Mouse (Mus musculus) midbrain, embryonic 11.5 days (tissue): Measurements from ENCODE around the gene Klhdc7a. TPM values are rescaled to one million over a fixed set of nuclear protein-coding genes. Genes with fewer than 3 reads are reported as not detected.

Experiments
- ATAC-seq: fragments of 200-750 bp; cut with Nextera tagmentation; 2 replicates; pipeline ENCODE4 v1.8.0; 2017; ENCODE audit warnings: moderate TSS enrichment, moderate library complexity; ENCODE audit not compliant: low FRiP score
- DNase-seq: peaks from one replicate; pipeline ENCODE4 v3.0.0; 2015; ENCODE audit warnings: low spot score; ENCODE audit errors: missing footprints
- H3K27ac ChIP-seq: fragments of 300-500 bp; sonication (generic); 2 replicates; pipeline ENCODE4 v1.5.1; 2014; ENCODE audit warnings: low read depth, low read length
- H3K27me3 ChIP-seq: fragments of 300-500 bp; sonication (generic); 2 replicates; pipeline ENCODE4 v1.6.1; 2014; ENCODE audit warnings: mild to moderate bottlenecking, low read length, moderate library complexity, mixed read lengths; ENCODE audit not compliant: control insufficient read depth, insufficient read depth
- H3K36me3 ChIP-seq: fragments of 300-500 bp; sonication (generic); 2 replicates; pipeline ENCODE4 v1.6.1; 2014; ENCODE audit warnings: mild to moderate bottlenecking, low read length, moderate library complexity, mixed read lengths; ENCODE audit not compliant: control insufficient read depth, insufficient read depth
- H3K4me1 ChIP-seq: fragments of 300-500 bp; sonication (generic); 2 replicates; pipeline ENCODE4 v1.6.1; 2014; ENCODE audit warnings: low read length; ENCODE audit not compliant: control insufficient read depth, insufficient read depth
- H3K4me2 ChIP-seq: fragments of 300-500 bp; sonication (generic); 2 replicates; pipeline ENCODE4 v1.6.1; 2014; ENCODE audit warnings: mild to moderate bottlenecking, moderate library complexity
- H3K4me3 ChIP-seq: fragments of 300-500 bp; sonication (generic); 2 replicates; pipeline ENCODE4 v1.5.1; 2014; ENCODE audit warnings: low read depth, low read length
- H3K9ac ChIP-seq: fragments of 300-500 bp; sonication (generic); 2 replicates; pipeline ENCODE4 v1.6.1; 2014; ENCODE audit warnings: low read length
- H3K9me3 ChIP-seq: fragments of 300-500 bp; sonication (generic); 2 replicates; pipeline ENCODE4 v1.6.1; 2016; ENCODE audit warnings: low read length; ENCODE audit not compliant: control insufficient read depth
- WGBS: fragments of 180-500 bp; shearing (Covaris S2); extraction: QIAGEN DNeasy Blood & Tissue Kit; methylation state at CpG from one replicate; pipeline ENCODE4 v1.1.7; 2014; 5-methylcytosine and 5-hydroxymethylcytosine counted together
- polyA plus RNA-seq: library from polyadenylated mRNA; unstranded; fragments of >200 nt; fragmentation: Nextera tagmentation; extraction: Ambion mirVana; gene quantifications from 2 replicates; pipeline ENCODE4 v1.2.1, GENCODE M21; 2014

Klhdc7a gene
- polyA plus RNA-seq, 1 experiment from 2014 or later = 0.10 TPM

DNA sequence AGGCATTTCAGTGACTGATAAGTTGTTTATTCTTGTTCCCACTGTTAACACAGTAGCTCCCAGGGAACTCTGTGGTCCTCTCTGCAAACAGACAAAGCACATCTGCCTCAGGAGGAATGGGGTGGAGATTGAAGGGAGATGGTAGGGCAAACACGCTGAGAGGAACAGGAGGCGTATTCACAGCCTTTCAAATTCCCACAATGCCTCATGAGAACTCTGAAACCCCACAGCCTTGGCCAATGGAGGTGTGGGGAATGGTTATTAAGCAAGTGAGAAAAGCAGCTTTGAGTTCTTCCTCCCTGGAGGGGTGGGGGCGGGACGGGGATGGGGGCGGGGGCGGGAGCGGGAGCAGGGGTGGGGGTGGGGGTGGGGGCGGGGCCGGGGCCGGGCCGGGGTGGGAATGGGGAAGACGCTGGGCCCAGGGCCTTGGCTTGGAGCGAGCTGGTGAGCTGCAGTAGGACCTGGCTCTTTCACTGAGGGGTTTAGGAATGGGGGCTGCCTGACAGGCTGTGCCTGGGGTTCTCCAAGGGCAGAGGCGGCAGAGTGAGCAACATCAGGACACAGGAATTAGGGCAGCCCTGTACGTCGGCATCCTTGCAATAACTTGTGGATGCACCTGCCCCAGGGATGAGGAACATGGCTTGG, 25.4 kb upstream of the Klhdc7a start:
- H3K4me2 ChIP-seq = peak overlapping the region; percentile 5; the same call in 1 of the 2 replicates
- H3K27ac ChIP-seq = peak overlapping the region; percentile 72
- H3K4me3 ChIP-seq = no peak overlapping the region
- H3K4me1 ChIP-seq = peaks cover 12% of the 10 kb centered on the region
- WGBS = 17% methylated on average over 10 of the region's 16 CpGs
- H3K9me3 ChIP-seq = no peaks in the 10 kb centered on the region
- H3K9ac ChIP-seq = peak overlapping the region; percentile 36; the same call in 1 of the 2 replicates
- DNase-seq = no peak
- H3K27me3 ChIP-seq = no peaks in the 10 kb centered on the region
- H3K36me3 ChIP-seq = no peaks in the 10 kb centered on the region
- peak; percentile 79 for ATAC-seq

DNA sequence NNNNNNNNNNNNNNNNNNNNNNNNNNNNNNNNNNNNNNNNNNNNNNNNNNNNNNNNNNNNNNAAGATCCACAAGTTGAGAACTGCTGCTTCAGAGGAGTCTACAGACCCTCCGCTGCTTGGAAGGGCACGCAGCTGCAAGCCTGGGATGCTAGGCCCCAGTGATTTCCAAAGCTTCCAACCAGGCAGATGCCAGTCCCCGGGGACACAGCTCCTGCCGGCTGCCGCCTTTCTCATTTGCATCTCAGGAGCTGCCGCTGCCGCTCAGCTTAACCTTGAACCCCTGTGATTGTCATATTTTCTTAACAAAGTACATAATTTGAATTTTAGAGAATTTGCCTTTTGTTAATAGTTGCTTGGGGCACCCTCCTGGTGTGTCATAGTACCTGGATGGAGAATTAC, 19.1 kb upstream of the Klhdc7a start:
- no peak for ATAC-seq
- H3K9me3 ChIP-seq = no peaks in the 10 kb centered on the region
- no peaks in the 10 kb centered on the region for H3K36me3 ChIP-seq
- no peak overlapping the region for H3K4me3 ChIP-seq
- no peaks in the 10 kb centered on the region for H3K27me3 ChIP-seq
- no peak for DNase-seq
- no peak overlapping the region for H3K4me2 ChIP-seq
- H3K4me1 ChIP-seq = peaks cover 17% of the 10 kb centered on the region
- WGBS = 9% methylated on average over 7 of the region's 7 CpGs
- no peak overlapping the region for H3K9ac ChIP-seq
- peak overlapping the region; percentile 20; the same call in 1 of the 2 replicates for H3K27ac ChIP-seq

DNA sequence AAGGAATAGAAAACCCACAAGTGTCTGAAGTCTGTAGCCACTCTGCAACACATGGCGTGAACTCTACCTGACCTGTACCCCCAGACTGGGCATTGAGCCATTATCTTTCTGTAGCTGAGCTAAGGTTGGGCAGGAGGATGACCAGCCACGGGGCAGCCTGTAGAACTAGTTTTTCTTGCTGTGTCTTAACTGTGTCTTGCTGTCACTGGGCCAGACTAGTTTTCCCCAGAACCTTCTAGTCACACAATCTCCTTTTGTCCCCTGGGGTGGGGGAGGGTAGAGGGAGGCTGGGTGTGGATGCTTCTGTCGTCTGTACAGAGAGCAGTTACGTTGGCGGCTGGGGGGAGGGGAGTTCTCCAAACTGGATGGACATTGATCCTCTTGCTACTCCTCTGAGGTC, 10.9 kb upstream of the Klhdc7a start:
- DNase-seq = no peak
- peaks cover 9% of the 10 kb centered on the region; the same call in 1 of the 2 replicates for H3K4me1 ChIP-seq
- no peak for ATAC-seq
- H3K9ac ChIP-seq = no peak overlapping the region
- no peak overlapping the region for H3K27ac ChIP-seq
- H3K27me3 ChIP-seq = no peaks in the 10 kb centered on the region
- H3K36me3 ChIP-seq = no peaks in the 10 kb centered on the region
- H3K9me3 ChIP-seq = no peaks in the 10 kb centered on the region
- WGBS = 48% methylated on average over 5 of the region's 5 CpGs
- no peak overlapping the region for H3K4me2 ChIP-seq
- H3K4me3 ChIP-seq = no peak overlapping the region

DNA sequence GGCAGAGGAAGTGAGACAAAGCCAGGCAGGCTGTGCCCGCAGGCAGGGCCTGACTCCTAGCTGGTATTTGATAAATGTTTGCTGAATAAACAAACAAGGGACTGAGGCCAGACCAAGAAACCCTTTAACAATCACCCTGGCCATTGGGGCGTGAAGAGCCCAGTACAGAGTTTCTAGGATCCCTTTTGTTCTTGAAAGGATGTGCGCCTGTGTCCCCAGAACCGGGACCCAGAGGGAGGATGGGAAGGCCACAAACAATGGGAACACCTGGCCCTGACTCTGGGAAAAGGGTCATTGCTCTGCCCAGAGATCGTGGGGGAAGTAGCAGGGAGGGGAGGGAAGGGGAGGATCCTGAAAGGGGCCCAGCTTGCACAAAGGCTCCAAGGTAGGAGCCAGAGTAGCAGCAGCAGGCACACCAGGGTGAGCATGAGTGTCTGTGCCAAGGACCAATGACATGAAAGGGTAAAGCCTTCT, 9.5 kb upstream of the Klhdc7a start:
- H3K9ac ChIP-seq = peak overlapping the region; percentile 26; the same call in 1 of the 2 replicates

DNA sequence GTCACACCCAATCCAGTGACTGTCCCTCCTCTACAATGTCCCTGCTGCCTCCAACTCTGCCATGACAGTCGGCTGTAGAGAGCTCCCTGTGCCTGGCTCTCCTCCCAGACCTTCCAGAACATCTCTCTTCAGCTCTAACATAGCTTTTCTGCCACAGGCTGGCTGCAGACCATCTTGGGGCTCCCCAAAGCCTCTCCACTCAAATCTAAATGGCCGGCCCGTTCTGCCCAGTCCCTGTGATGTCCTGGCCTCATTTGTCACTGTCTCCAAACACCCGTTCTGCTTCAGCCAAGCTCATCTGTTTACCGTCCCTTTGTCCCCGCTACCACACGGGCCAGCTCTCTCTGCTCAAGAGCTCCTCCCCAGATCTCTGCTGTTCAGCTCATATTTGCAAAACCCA, 6.7 kb upstream of the Klhdc7a start:
- Histone ChIP-seq H3K27me3 (no peaks in the 10 kb centered on the region), H3K9ac (no peak overlapping the region), H3K9me3 (no peaks in the 10 kb centered on the region), H3K4me2 (no peak overlapping the region), H3K36me3 (no peaks in the 10 kb centered on the region), H3K4me3 (no peak overlapping the region), H3K4me1 (peaks cover 7% of the 10 kb centered on the region; the same call in 1 of the 2 replicates), H3K27ac (no peak overlapping the region)
- DNase-seq (no peak), ATAC-seq (no peak)
- 61% methylated on average over 7 of the region's 7 CpGs for WGBS

More for the DNA sequence above, 9.5 kb upstream of the Klhdc7a start:
- Histone ChIP-seq H3K27ac (no peak overlapping the region; the same call in 1 of the 2 replicates), H3K4me2 (no peak overlapping the region), H3K9me3 (no peaks in the 10 kb centered on the region), H3K4me3 (no peak overlapping the region), H3K36me3 (no peaks in the 10 kb centered on the region), H3K4me1 (peaks cover 9% of the 10 kb centered on the region; the same call in 1 of the 2 replicates), H3K27me3 (no peaks in the 10 kb centered on the region)
- DNase-seq (no peak), ATAC-seq (peak; percentile 64)
- WGBS = 4% methylated on average over 5 of the region's 5 CpGs

DNA sequence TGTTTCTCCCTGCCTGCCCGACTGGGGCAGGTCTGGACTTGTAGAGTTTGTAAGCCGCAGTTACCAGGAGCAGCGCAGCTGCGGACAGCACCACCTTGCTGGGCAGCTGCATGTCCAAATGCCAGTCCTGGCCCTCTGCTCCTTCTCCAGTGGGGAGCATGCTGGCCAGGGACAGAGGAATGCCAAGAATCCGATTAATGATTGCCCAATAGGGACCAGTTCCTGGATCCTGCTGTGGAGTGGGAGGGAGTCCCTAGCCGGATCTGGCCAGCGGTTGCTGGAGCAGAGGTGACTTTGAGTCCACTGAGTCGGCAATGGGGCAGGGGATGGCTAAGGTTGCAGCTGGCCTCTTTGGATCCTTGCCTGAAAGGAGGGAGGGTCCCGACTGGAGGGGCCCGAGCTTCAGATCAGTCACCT, 343 bp downstream of the Klhdc7a start:
- H3K4me3 ChIP-seq = no peak overlapping the region
- 15% methylated on average over 10 of the region's 10 CpGs for WGBS
- no peaks in the 10 kb centered on the region for H3K9me3 ChIP-seq
- no peaks in the 10 kb centered on the region for H3K36me3 ChIP-seq
- peaks cover 3% of the 10 kb centered on the region; the same call in 1 of the 2 replicates for H3K4me1 ChIP-seq
- ATAC-seq (no peak), DNase-seq (no peak)
- H3K9ac ChIP-seq = no peak overlapping the region
- H3K27me3 ChIP-seq = no peaks in the 10 kb centered on the region
- H3K4me2 ChIP-seq = no peak overlapping the region
- H3K27ac ChIP-seq = no peak overlapping the region

DNA sequence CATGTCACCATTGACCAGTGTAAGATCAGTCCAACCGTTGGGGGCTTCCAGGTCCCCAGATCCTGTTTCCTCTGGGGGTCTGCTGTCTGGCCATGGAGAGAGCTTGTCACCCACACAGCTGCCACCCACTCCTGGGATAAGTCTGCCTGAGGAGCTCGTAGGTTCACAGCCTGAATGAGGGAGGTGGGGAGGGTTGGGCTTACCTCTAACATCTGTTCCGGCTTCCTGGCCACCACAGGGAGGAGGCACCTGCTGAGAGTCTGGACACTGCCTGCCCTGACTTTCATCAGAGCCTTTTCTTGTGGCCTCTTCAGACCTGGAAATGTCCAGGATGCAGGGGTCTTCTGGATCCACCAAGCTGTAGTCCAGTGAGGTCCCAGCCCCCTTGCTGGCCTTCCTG, 845 bp downstream of the Klhdc7a start:
- H3K9me3 ChIP-seq = no peaks in the 10 kb centered on the region
- H3K4me1 ChIP-seq = peaks cover 3% of the 10 kb centered on the region; the same call in 1 of the 2 replicates
- H3K27me3 ChIP-seq = no peaks in the 10 kb centered on the region
- DNase-seq (no peak), ATAC-seq (no peak)
- H3K36me3 ChIP-seq = no peaks in the 10 kb centered on the region
- H3K4me3 ChIP-seq = no peak overlapping the region
- 38% methylated on average over 3 of the region's 3 CpGs for WGBS
- no peak overlapping the region for H3K9ac ChIP-seq
- H3K4me2 ChIP-seq = no peak overlapping the region
- no peak overlapping the region for H3K27ac ChIP-seq

DNA sequence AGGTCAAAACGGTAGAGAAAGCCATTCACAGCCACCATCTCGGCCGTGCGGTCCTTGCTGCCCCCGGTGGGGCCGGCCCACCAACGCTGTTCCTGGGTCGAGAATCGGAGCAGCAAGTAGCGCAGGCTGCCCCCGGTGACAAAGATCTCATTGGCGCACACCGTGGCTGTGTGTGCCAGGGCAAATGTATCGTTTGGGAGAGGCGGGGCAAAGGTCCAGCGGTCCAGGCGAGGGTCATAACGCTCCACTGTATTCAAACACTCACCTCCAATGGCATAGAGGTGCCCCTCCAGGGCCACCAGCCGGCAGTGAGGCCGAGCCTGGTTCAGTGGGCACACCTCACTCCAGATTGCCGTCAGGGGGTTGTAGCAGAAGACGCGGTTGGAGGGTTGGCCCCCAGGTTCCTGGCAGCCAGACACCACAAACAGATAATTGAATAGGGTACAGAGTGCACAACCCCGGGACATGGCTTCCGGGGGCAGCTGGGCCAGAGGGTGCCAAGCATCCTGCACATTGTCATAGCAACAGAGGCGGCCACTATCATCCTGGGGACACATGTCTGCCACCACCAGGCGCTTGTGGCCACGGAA, 2.1 kb downstream of the Klhdc7a start:
- 93% methylated on average over 28 of the region's 28 CpGs for WGBS
- H3K27ac ChIP-seq = no peak overlapping the region
- no peaks in the 10 kb centered on the region for H3K9me3 ChIP-seq
- no peak overlapping the region for H3K4me3 ChIP-seq
- H3K4me2 ChIP-seq = no peak overlapping the region
- no peaks in the 10 kb centered on the region for H3K27me3 ChIP-seq
- DNase-seq (no peak), ATAC-seq (no peak)
- peaks cover 3% of the 10 kb centered on the region; the same call in 1 of the 2 replicates for H3K4me1 ChIP-seq
- H3K36me3 ChIP-seq = no peaks in the 10 kb centered on the region
- H3K9ac ChIP-seq = no peak overlapping the region

DNA sequence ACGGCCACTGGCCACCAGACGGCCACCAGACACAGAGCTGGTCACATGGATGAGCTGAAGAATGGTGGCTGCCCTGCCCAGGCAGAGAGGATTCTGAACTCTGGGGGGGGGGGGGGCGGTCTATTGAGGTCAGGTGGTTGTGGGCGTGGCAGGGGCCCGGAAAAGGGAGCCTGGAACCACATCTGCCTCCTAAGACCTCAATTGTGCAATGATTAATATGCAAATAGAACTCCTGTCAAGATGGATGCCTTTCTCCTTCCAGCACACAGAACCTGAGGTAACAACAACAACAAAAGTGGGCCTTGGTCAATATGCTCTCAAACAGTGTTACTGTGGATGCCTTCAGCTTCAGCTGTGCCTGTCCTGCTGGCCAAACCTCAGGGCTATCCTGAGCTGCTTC, 3.4 kb downstream of the Klhdc7a start:
- Histone ChIP-seq H3K4me3 (no peak overlapping the region), H3K4me1 (peaks cover 3% of the 10 kb centered on the region; the same call in 1 of the 2 replicates), H3K27me3 (no peaks in the 10 kb centered on the region), H3K4me2 (no peak overlapping the region), H3K9me3 (no peaks in the 10 kb centered on the region), H3K27ac (no peak overlapping the region), H3K36me3 (no peaks in the 10 kb centered on the region), H3K9ac (no peak overlapping the region)
- WGBS = 72% methylated on average over 5 of the region's 5 CpGs
- DNase-seq = no peak
- ATAC-seq = no peak
